Mouse (Mus musculus) kidney, embryonic 16.5 days (tissue): ENCODE data around the gene Lclat1. TPM values are rescaled to one million over a fixed set of nuclear protein-coding genes. Genes with fewer than 3 reads are reported as not detected.
"Not testable (repeated sequence)": the region's sequence is repeated elsewhere in the genome, so short reads cannot be mapped to it uniquely, and the experiment has no call there.

Experiments used
- ATAC-seq: fragments of 200-750 bp; cut with Nextera tagmentation; 2 replicates; pipeline ENCODE4 v1.8.0; 2017; ENCODE audit warnings: moderate TSS enrichment; ENCODE audit not compliant: low FRiP score, low TSS enrichment
- H3K27ac ChIP-seq: fragments of 300-500 bp; sonication (generic); 2 replicates; pipeline ENCODE4 v1.5.1; 2014; ENCODE audit warnings: low read length
- H3K27me3 ChIP-seq: fragments of 300-500 bp; sonication (generic); 2 replicates; pipeline ENCODE4 v1.6.1; 2014; ENCODE audit warnings: low read length, control low read depth, mixed read lengths; ENCODE audit not compliant: insufficient read depth
- H3K36me3 ChIP-seq: fragments of 300-500 bp; sonication (generic); 2 replicates; pipeline ENCODE4 v1.6.1; 2014; ENCODE audit warnings: low read length, control low read depth, mixed read lengths; ENCODE audit not compliant: insufficient read depth
- H3K4me1 ChIP-seq: fragments of 300-500 bp; sonication (generic); 2 replicates; pipeline ENCODE4 v1.6.1; 2014; ENCODE audit warnings: low read length, control low read depth, mixed read lengths; ENCODE audit not compliant: insufficient read depth
- H3K4me2 ChIP-seq: fragments of 300-500 bp; sonication (generic); replicated peaks from 2 replicates; pipeline ENCODE4 v1.6.1; 2014; ENCODE audit warnings: low read depth, low read length
- H3K4me3 ChIP-seq: fragments of 300-500 bp; sonication (generic); 2 replicates; pipeline ENCODE4 v1.5.1; 2014; ENCODE audit warnings: mild to moderate bottlenecking, low read length
- H3K9ac ChIP-seq: fragments of 300-500 bp; sonication (generic); replicated peaks from 2 replicates; pipeline ENCODE4 v1.6.1; 2014; ENCODE audit warnings: low read length
- H3K9me3 ChIP-seq: fragments of 300-500 bp; sonication (generic); 2 replicates; pipeline ENCODE4 v1.6.1; 2016; ENCODE audit warnings: low read length, control low read depth
- WGBS: fragments of 180-500 bp; shearing (Covaris S2); extraction: QIAGEN DNeasy Blood & Tissue Kit; methylation state at CpG from one replicate; pipeline ENCODE4 v1.1.7; 2014; 5-methylcytosine and 5-hydroxymethylcytosine counted together
- polyA plus RNA-seq: library from polyadenylated mRNA; unstranded; fragments of >200 nt; fragmentation: Nextera tagmentation; extraction: Ambion mirVana; gene quantifications from 2 replicates; pipeline ENCODE4 v1.2.1, GENCODE M21; 2015

Lclat1 gene
- polyA plus RNA-seq, 1 experiment from 2014 or later = 16.9 TPM

GRCm38 (mm10) chr17:73253291-73253969 lies 145.6 kb downstream of the Lclat1 start:
- no peak overlapping the region for H3K4me3 ChIP-seq
- no peak overlapping the region for H3K27ac ChIP-seq
- H3K9me3 ChIP-seq = no peaks in the 10 kb centered on the region
- ATAC-seq = no peak
- H3K4me2 ChIP-seq = no peak overlapping the region
- no peaks in the 10 kb centered on the region for H3K27me3 ChIP-seq
- no peaks in the 10 kb centered on the region for H3K36me3 ChIP-seq
- no peak overlapping the region for H3K9ac ChIP-seq
- H3K4me1 ChIP-seq = peaks cover 8% of the 10 kb centered on the region; the same call in 1 of the 2 replicates
- 74% methylated on average over 10 of the region's 10 CpGs for WGBS

GRCm38 (mm10) chr17:73255801-73256200 lies 148.0 kb downstream of the Lclat1 start:
- no peak for ATAC-seq
- no peak overlapping the region for H3K4me2 ChIP-seq
- no peaks in the 10 kb centered on the region for H3K36me3 ChIP-seq
- H3K4me1 ChIP-seq = peaks cover 13% of the 10 kb centered on the region; the same call in 1 of the 2 replicates
- H3K27me3 ChIP-seq = no peaks in the 10 kb centered on the region
- no peak overlapping the region for H3K27ac ChIP-seq
- H3K9ac ChIP-seq = no peak overlapping the region
- H3K9me3 ChIP-seq = no peaks in the 10 kb centered on the region
- 90% methylated on average over 5 of the region's 5 CpGs for WGBS
- no peak overlapping the region for H3K4me3 ChIP-seq

GRCm38 (mm10) chr17:73258620-73259019 lies 150.8 kb downstream of the Lclat1 start:
- WGBS = 13% methylated on average over 12 of the region's 12 CpGs
- peaks cover 8% of the 10 kb centered on the region; the same call in 1 of the 2 replicates for H3K4me1 ChIP-seq
- no peak overlapping the region for H3K4me3 ChIP-seq
- 0 out of 2 replicates have a peak overlapping the region, but pooled peaks have one; percentile 29 for H3K9ac ChIP-seq
- H3K4me2 ChIP-seq = peak overlapping the region; percentile 40
- no peaks in the 10 kb centered on the region for H3K27me3 ChIP-seq
- no peak overlapping the region for H3K27ac ChIP-seq
- H3K36me3 ChIP-seq = no peaks in the 10 kb centered on the region
- peak; percentile 56; the same call in 1 of the 2 replicates for ATAC-seq
- no peaks in the 10 kb centered on the region for H3K9me3 ChIP-seq

- H3K36me3 ChIP-seq, H3K27ac ChIP-seq, H3K9ac ChIP-seq, H3K9me3 ChIP-seq, H3K4me2 ChIP-seq, ATAC-seq, H3K4me1 ChIP-seq, H3K27me3 ChIP-seq, H3K4me3 ChIP-seq: not testable (repeated sequence)
- WGBS = 94% methylated on average over 5 of the region's 5 CpGs
Measured at GRCm38 (mm10) chr17:73259258-73259657, 151.5 kb downstream of the Lclat1 start.

- Histone ChIP-seq H3K4me3 (no peak overlapping the region), H3K27ac (no peak overlapping the region), H3K36me3 (no peaks in the 10 kb centered on the region), H3K4me2 (no peak overlapping the region), H3K9me3 (no peaks in the 10 kb centered on the region), H3K4me1 (peaks cover 8% of the 10 kb centered on the region; the same call in 1 of the 2 replicates), H3K27me3 (no peaks in the 10 kb centered on the region), H3K9ac (no peak overlapping the region)
- 89% methylated on average over 2 of the region's 2 CpGs for WGBS
- ATAC-seq = no peak
Measured at GRCm38 (mm10) chr17:73262558-73262957, 154.8 kb downstream of the Lclat1 start.

- Histone ChIP-seq H3K4me1 (peaks cover 8% of the 10 kb centered on the region; the same call in 1 of the 2 replicates), H3K4me3 (no peak overlapping the region), H3K27me3 (no peaks in the 10 kb centered on the region), H3K27ac (no peak overlapping the region), H3K36me3 (no peaks in the 10 kb centered on the region), H3K4me2 (no peak overlapping the region), H3K9ac (no peak overlapping the region), H3K9me3 (no peaks in the 10 kb centered on the region)
- no peak for ATAC-seq
- WGBS = 63% methylated on average over 8 of the region's 8 CpGs
Measured at GRCm38 (mm10) chr17:73263077-73263501, 155.3 kb downstream of the Lclat1 start.

GRCm38 (mm10) chr17:73270871-73271796 lies 163.3 kb downstream of the Lclat1 start:
- no peak overlapping the region for H3K4me3 ChIP-seq
- no peak overlapping the region for H3K27ac ChIP-seq
- H3K36me3 ChIP-seq = no peaks in the 10 kb centered on the region
- H3K4me1 ChIP-seq = no peaks in the 10 kb centered on the region
- no peaks in the 10 kb centered on the region for H3K9me3 ChIP-seq
- WGBS = 75% methylated on average over 15 of the region's 15 CpGs
- H3K4me2 ChIP-seq = no peak overlapping the region
- no peak overlapping the region for H3K9ac ChIP-seq
- no peak for ATAC-seq
- H3K27me3 ChIP-seq = 0 out of 2 replicates have a peak, but pooled peaks cover 2% of the 10 kb centered on the region

GRCm38 (mm10) chr17:73271797-73272600 lies 164.2 kb downstream of the Lclat1 start:
- H3K9ac ChIP-seq = no peak overlapping the region
- no peak overlapping the region for H3K4me3 ChIP-seq
- H3K27ac ChIP-seq = no peak overlapping the region
- ATAC-seq = no peak
- 0 out of 2 replicates have a peak, but pooled peaks cover 3% of the 10 kb centered on the region for H3K27me3 ChIP-seq
- H3K4me2 ChIP-seq = no peak overlapping the region
- no peaks in the 10 kb centered on the region for H3K4me1 ChIP-seq
- H3K9me3 ChIP-seq = no peaks in the 10 kb centered on the region
- no peaks in the 10 kb centered on the region for H3K36me3 ChIP-seq
- 89% methylated on average over 7 of the region's 7 CpGs for WGBS

GRCm38 (mm10) chr17:73273809-73274208 lies 166.0 kb downstream of the Lclat1 start:
- Histone ChIP-seq H3K4me2 (no peak overlapping the region), H3K9me3 (no peaks in the 10 kb centered on the region), H3K4me1 (no peaks in the 10 kb centered on the region), H3K9ac (no peak overlapping the region), H3K27ac (no peak overlapping the region), H3K27me3 (0 out of 2 replicates have a peak, but pooled peaks cover 3% of the 10 kb centered on the region), H3K36me3 (no peaks in the 10 kb centered on the region), H3K4me3 (no peak overlapping the region)
- ATAC-seq = no peak
- WGBS = 76% methylated on average over 7 of the region's 7 CpGs
